Mouse (Mus musculus) ES-E14 (cell line): ENCODE measurements around the gene Npff.

Experiments
- CHD2 ChIP-seq: IDR thresholded peaks from 2 replicates; pipeline ENCODE4 v1.6.1; 2014; ENCODE audit warnings: mild to moderate bottlenecking, low read depth, low read length, inconsistent platforms
- HCFC1 ChIP-seq: IDR thresholded peaks from 2 replicates; pipeline ENCODE4 v1.6.1; 2012; ENCODE audit warnings: low read length, inconsistent platforms, borderline replicate concordance; ENCODE audit not compliant: insufficient read depth
- ZC3H11A ChIP-seq: IDR thresholded peaks from 2 replicates; pipeline ENCODE4 v1.6.1; 2012; ENCODE audit warnings: low read depth, mild to moderate bottlenecking, inconsistent platforms, low read length, borderline replicate concordance

DNA sequence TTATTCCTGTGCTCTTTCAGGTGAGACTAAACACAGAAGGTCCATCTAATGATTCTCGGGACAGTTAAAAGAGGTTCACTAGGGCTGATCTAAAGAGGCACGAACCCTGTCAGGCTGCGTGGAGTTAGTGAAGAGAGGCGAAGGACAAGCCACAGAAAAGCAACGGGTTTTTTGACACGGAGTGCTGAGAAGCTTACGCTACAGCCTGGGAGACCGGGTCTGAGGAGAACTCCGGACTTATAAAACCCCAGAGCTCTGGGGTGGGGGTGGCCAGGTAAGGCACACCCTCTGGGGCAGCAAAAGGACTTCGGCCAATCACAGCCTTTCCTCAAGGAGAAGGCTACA lies 7.1 kb downstream of the Npff start:
- TF ChIP-seq CHD2 (no peak), HCFC1 (no peak), ZC3H11A (no peak)
